Mouse (Mus musculus): ENCODE data around the gene Dsp.

DNA sequence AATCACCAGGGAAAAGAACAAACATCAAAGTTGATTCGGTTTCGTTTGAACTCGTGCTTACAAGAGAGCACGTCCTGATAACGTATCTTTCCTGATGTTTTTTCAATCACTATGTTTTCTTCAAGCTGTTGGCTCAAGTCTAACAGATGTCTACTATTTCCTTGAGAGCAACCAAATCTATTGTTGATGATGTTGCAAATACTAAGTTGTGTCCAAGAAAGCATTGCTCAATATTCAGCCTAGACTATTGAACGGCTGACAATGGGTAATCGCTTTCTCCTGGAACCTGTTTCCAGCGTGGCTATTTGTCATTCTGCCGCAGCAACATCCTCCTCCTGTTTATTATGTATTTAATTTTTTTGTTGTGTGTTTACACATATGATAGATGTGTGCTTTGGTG lies 28.8 kb upstream of the Dsp start:
- TF ChIP-seq TCF12 (IDR thresholded peaks at IDR 0.05; ENCODE audit: insufficient read depth, poor library complexity, severe bottlenecking) (no peak), POLR2A (IDR thresholded peaks at IDR 0.05; ENCODE audit: insufficient read length, low read depth) (no peak), POLR2AphosphoS2 (IDR thresholded peaks at IDR 0.05; ENCODE audit: insufficient read length, low read depth) (no peak), MYOD1 (IDR thresholded peaks at IDR 0.05; ENCODE audit: control insufficient read depth in 1 of 3, insufficient read length in 2 of 3, low read depth in 2 of 3) (no peak), USF1 (IDR thresholded peaks at IDR 0.05; ENCODE audit: low read depth) (no peak), MYOG (IDR thresholded peaks at IDR 0.05; ENCODE audit: control insufficient read depth in 1 of 3, insufficient read depth in 1 of 3, insufficient read length in 2 of 3, low read depth in 2 of 3) (no peak), TCF3 (IDR thresholded peaks at IDR 0.05; ENCODE audit: insufficient read length, low read depth) (no peak), MAX (IDR thresholded peaks at IDR 0.05; ENCODE audit: low read depth) (no peak)
